Mouse (Mus musculus) CH12.LX (cell line): Measurements from ENCODE around the gene Dynlt1f. TPM values are rescaled to one million over a fixed set of nuclear protein-coding genes. Genes with fewer than 3 reads are reported as not detected.
A peak's percentile ranks its signal among the peaks of the same experiment; 100 is the strongest.
"Not testable (repeated sequence)": the region's sequence is repeated elsewhere in the genome, so short reads cannot be mapped to it uniquely, and the experiment has no call there.

ENCODE experiments used
- DNase-seq: peaks from one replicate; pipeline ENCODE4 v3.0.0-alpha.2; 2013; ENCODE audit errors: extremely low read depth
- H3K27ac ChIP-seq: 2 replicates; pipeline ENCODE4 v1.5.1; 2012; ENCODE audit warnings: low read depth, mild to moderate bottlenecking, control low read depth, moderate library complexity; ENCODE audit not compliant: insufficient read depth
- H3K27me3 ChIP-seq: replicated peaks from 2 replicates; pipeline ENCODE3; 2012; ENCODE audit warnings: inconsistent platforms
- H3K36me3 ChIP-seq, 2 experiments: replicated peaks in 1 of 2; 2 replicates each; pipeline versions ENCODE3 to v1.6.1; 2012; ENCODE audit warnings: inconsistent platforms in 1 of 2, low read length in 1 of 2, mild to moderate bottlenecking in 1 of 2, mixed read lengths in 1 of 2, moderate library complexity in 1 of 2; ENCODE audit not compliant: control insufficient read depth in 1 of 2, insufficient read depth in 1 of 2
- H3K4me1 ChIP-seq, 2 experiments: 2 replicates each; pipeline ENCODE4 v1.6.1; 2012; ENCODE audit warnings: inconsistent platforms in 1 of 2, moderate library complexity in 1 of 2; ENCODE audit not compliant: insufficient read depth in 2 of 2, control insufficient read depth in 1 of 2
- H3K4me2 ChIP-seq: 2 replicates; pipeline ENCODE4 v1.6.1; 2012; ENCODE audit warnings: low read depth, mild to moderate bottlenecking, control low read depth; ENCODE audit not compliant: poor library complexity, insufficient read depth, severe bottlenecking
- H3K4me3 ChIP-seq, 3 experiments: fragments of 150-350 bp in 1 of 3; sonication (generic) in 1 of 3; replicated peaks in 1 of 3; 2 replicates each; pipeline versions ENCODE3 to v1.5.1; 2011 to 2012; ENCODE audit warnings: low read depth in 2 of 3, low read length in 2 of 3, mild to moderate bottlenecking in 2 of 3, moderate library complexity in 2 of 3, control low read depth in 1 of 3, improper control_type of control experiment in 1 of 3, inconsistent platforms in 1 of 3, mixed read lengths in 1 of 3; ENCODE audit not compliant: poor library complexity in 1 of 3
- H3K79me2 ChIP-seq: replicated peaks from 2 replicates; pipeline ENCODE4 v1.6.1; 2012; ENCODE audit warnings: mild to moderate bottlenecking, moderate library complexity; ENCODE audit not compliant: control insufficient read depth, poor library complexity, insufficient read depth, severe bottlenecking; ENCODE audit errors: extremely low read depth
- H3K9ac ChIP-seq: 2 replicates; pipeline ENCODE4 v1.6.1; 2012; ENCODE audit warnings: low read depth, mild to moderate bottlenecking, control low read depth, moderate library complexity; ENCODE audit not compliant: insufficient read depth
- H3K9me3 ChIP-seq: replicated peaks from 2 replicates; pipeline ENCODE3; 2012; ENCODE audit warnings: low read length, inconsistent platforms, mixed read lengths
- BHLHE40 ChIP-seq: IDR thresholded peaks from 2 replicates; pipeline ENCODE4 v1.6.1; 2011; ENCODE audit warnings: mild to moderate bottlenecking, low read depth, low read length, improper control_type of control experiment
- ELF1 ChIP-seq: IDR thresholded peaks from 2 replicates; pipeline ENCODE4 v1.6.1; 2014; ENCODE audit warnings: low read depth, mild to moderate bottlenecking, inconsistent platforms, low read length, improper control_type of control experiment
- EP300 ChIP-seq: IDR thresholded peaks from 2 replicates; pipeline ENCODE4 v1.6.1; 2011; ENCODE audit warnings: low read length, improper control_type of control experiment
- ETS1 ChIP-seq: conservative IDR thresholded peaks from 2 replicates; pipeline ENCODE4 v1.6.1; 2012; ENCODE audit warnings: low read depth, mild to moderate bottlenecking, inconsistent platforms, low read length, improper control_type of control experiment, moderate library complexity
- IRF4 ChIP-seq: IDR thresholded peaks from 2 replicates; pipeline ENCODE4 v1.6.1; 2014; ENCODE audit warnings: low read depth, mild to moderate bottlenecking, inconsistent platforms, low read length, improper control_type of control experiment
- MAZ ChIP-seq: IDR thresholded peaks from 2 replicates; pipeline ENCODE4 v1.6.1; 2012; ENCODE audit warnings: low read depth, mild to moderate bottlenecking, inconsistent platforms, low read length, improper control_type of control experiment, moderate library complexity
- MXI1 ChIP-seq: IDR thresholded peaks from 2 replicates; pipeline ENCODE4 v1.6.1; 2011; ENCODE audit warnings: mild to moderate bottlenecking, low read depth, low read length, improper control_type of control experiment
- POLR2A ChIP-seq: IDR thresholded peaks from 2 replicates; pipeline ENCODE4 v1.6.1; 2011; ENCODE audit warnings: low read depth, mild to moderate bottlenecking, improper control_type of control experiment, low read length
- SIN3A ChIP-seq: IDR thresholded peaks from 2 replicates; pipeline ENCODE4 v1.6.1; 2012; ENCODE audit warnings: low read length, improper control_type of control experiment, inconsistent platforms
- dilution Hi-C: fragments of 300-500 bp; cut with MboI; formaldehyde crosslinking; loops from 2 replicates; pipeline ENCODE4 v1.14.3; 2020; ENCODE audit warnings: low sequenced_read_pairs; ENCODE audit not compliant: extremely low pct_unique_long_range_greater_than_20kb, extremely low pct_ligation_motif_present
- in situ Hi-C: fragments of 300-500 bp; cut with MboI; formaldehyde crosslinking; loops from 3 replicates; pipeline ENCODE4 v1.14.3; 2019; ENCODE audit warnings: low sequenced_read_pairs, low pct_ligation_motif_present, low pct_unique_long_range_greater_than_20kb, mixed read lengths
- polyA plus RNA-seq: library from polyadenylated mRNA; unstranded; fragments of >175 nt; gene quantifications from 2 replicates; pipeline ENCODE4 v1.2.1, GENCODE M21; 2012; ENCODE audit warnings: low read depth; ENCODE audit not compliant: insufficient read length
- total RNA-seq, 2 experiments: library from RNA; depleted of rRNA; stranded (reverse); fragments of 300-350 nt in 1 of 2; fragments of >200 nt in 1 of 2; gene quantifications; 2 replicates each; pipeline ENCODE4 v1.2.3; 2012 to 2014

Gene Dynlt1f
- total and polyA plus RNA-seq, 3 experiments = 165 to 352 (median 215) TPM

DNA sequence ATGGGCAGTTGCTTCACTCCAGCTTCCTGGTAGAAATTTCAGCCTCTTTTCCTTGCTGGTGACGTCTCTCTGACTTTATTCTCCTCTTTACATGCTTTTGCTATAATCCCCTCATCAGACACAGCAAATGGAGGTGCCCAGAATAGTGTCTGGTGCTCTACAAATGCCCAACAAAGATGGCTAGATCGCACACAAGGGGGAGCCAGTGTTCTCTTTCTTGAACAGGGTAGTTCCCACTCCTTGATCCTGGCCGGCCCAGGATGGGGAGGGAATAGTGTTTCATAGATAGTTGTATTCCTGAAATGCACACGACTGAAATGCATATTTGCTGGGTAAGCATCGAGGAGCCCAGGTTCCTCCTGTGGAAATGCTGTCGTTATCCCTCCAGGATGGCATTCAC, 12.8 kb upstream of the Dynlt1f start:
- H3K4me3 ChIP-seq, H3K27me3 ChIP-seq, H3K9me3 ChIP-seq, H3K9ac ChIP-seq, H3K27ac ChIP-seq, DNase-seq, H3K4me2 ChIP-seq, in situ Hi-C loops, H3K36me3 ChIP-seq, H3K79me2 ChIP-seq, dilution Hi-C loops, H3K4me1 ChIP-seq: not testable (repeated sequence)

- H3K27ac ChIP-seq, H3K4me2 ChIP-seq, dilution Hi-C loops, in situ Hi-C loops, H3K27me3 ChIP-seq, H3K9me3 ChIP-seq, H3K36me3 ChIP-seq, H3K4me3 ChIP-seq, DNase-seq, H3K4me1 ChIP-seq, H3K9ac ChIP-seq: not testable (repeated sequence)
- H3K79me2 ChIP-seq = peaks cover 13% of the 10 kb centered on the region
Measured at GRCm38 (mm10) chr17:6665389-6665788, 9.7 kb upstream of the Dynlt1f start.

DNA sequence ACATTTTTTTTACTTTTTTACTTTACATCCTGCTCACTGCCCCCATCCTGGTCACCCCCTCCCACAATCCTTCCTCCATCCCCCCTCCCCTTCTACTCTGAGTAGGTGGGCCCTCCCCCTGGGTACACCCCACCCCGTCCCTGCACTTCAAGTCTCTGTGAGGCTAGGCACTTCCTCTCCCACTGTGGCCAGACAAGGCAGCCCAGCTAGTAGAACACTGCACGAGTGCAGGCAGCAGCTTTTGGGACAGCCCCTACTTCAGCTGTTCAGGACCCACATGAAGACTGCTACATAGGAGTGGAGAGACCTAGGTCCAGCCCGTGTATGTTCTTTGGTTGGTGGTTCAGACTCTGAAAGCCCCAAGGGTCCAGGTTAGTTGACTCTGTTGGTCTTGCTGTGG, 7.1 kb upstream of the Dynlt1f start:
- H3K9me3 ChIP-seq, H3K27me3 ChIP-seq, H3K4me1 ChIP-seq, H3K4me3 ChIP-seq, H3K36me3 ChIP-seq, H3K9ac ChIP-seq, in situ Hi-C loops, H3K4me2 ChIP-seq, dilution Hi-C loops: not testable (repeated sequence)
- Histone ChIP-seq H3K79me2 (peaks cover 14% of the 10 kb centered on the region), H3K27ac (0 out of 2 replicates have a peak overlapping the region, but pooled peaks have one; percentile 42)
- DNase-seq = peak; percentile 58
- TF ChIP-seq POLR2A (0 out of 2 replicates have a peak, but pooled peaks have one; percentile 22), ETS1 (peak; percentile 76), BHLHE40 (peak; percentile 67), IRF4 (0 out of 2 replicates have a peak, but pooled peaks have one; percentile 20), ELF1 (peak; percentile 49), SIN3A (peak; percentile 66; the same call in 1 of the 2 replicates), MAZ (0 out of 2 replicates have a peak, but pooled peaks have one; percentile 61), MXI1 (peak; percentile 35; the same call in 1 of the 2 replicates), EP300 (peak; percentile 12; the same call in 1 of the 2 replicates)
